Mouse (Mus musculus): ENCODE measurements around the gene Nfya. TPM values are rescaled to one million over a fixed set of nuclear protein-coding genes. Genes with fewer than 3 reads are reported as not detected.
A peak's percentile ranks its signal among the peaks of the same experiment; 100 is the strongest.

The Nfya gene
- polyA plus RNA-seq, 1 experiment, result 73.8 TPM

- TF ChIP-seq POLR2A (IDR thresholded peaks at IDR 0.05; ENCODE audit: control insufficient read depth, low read depth, low read length) (no peak), CTCF (IDR thresholded peaks at IDR 0.05; ENCODE audit: control insufficient read depth, insufficient read depth, insufficient replicate concordance, low read depth, low read length) (no peak)
- H3K27ac ChIP-seq (ENCODE audit: control insufficient read depth, insufficient read depth, low read depth, low read length), result no peak overlapping the region
Observed at GRCm38 (mm10) chr17:48437421-48437911, 27.8 kb upstream of the Nfya start.

DNA sequence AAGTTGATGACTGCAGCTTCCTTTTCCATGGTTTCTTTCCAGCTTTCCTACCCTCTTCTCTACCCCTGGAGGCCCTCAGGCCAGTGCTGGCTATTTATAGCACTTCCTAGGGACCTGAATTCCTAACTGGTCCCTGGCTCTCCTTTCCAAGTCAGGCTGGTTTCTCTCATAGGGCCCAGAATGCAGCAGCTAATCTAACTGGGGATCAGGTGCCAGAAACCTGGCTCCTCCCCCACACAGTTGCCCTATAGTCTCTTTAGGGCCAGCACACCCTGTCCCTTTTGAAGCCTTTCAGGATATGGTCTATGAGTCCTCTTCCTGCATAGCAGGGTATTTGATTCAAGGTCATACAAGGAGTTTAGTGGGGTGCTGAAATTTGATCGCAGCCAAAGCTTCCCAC, 26.8 kb upstream of the Nfya start:
- Histone ChIP-seq H3K4me1 (ENCODE audit: control insufficient read depth, insufficient read depth, low read length) (peaks cover 10% of the 10 kb centered on the region), H3K4me3 (ENCODE audit: control insufficient read depth, low read depth, low read length) (no peak overlapping the region), H3K27me3 (ENCODE audit: control insufficient read depth, insufficient read depth, low read length) (no peaks in the 10 kb centered on the region), H3K27ac (ENCODE audit: control insufficient read depth, insufficient read depth, low read depth, low read length) (no peak overlapping the region), H3K36me3 (ENCODE audit: control insufficient read depth, insufficient read depth, low read length) (no peaks in the 10 kb centered on the region)
- TF ChIP-seq CTCF (IDR thresholded peaks at IDR 0.05; ENCODE audit: control insufficient read depth, insufficient read depth, insufficient replicate concordance, low read depth, low read length) (no peak), POLR2A (IDR thresholded peaks at IDR 0.05; ENCODE audit: control insufficient read depth, low read depth, low read length) (no peak)

More at GRCm38 (mm10) chr17:48437421-48437911, 27.8 kb upstream of the Nfya start:
- peaks cover 8% of the 10 kb centered on the region for H3K4me1 ChIP-seq (ENCODE audit: control insufficient read depth, insufficient read depth, low read length)
- no peak overlapping the region for H3K4me3 ChIP-seq (ENCODE audit: control insufficient read depth, low read depth, low read length)
- H3K27me3 ChIP-seq (ENCODE audit: control insufficient read depth, insufficient read depth, low read length), result no peaks in the 10 kb centered on the region
- no peaks in the 10 kb centered on the region for H3K36me3 ChIP-seq (ENCODE audit: control insufficient read depth, insufficient read depth, low read length)

- no peak overlapping the region for H3K4me3 ChIP-seq (ENCODE audit: control insufficient read depth, low read depth, low read length)
- H3K36me3 ChIP-seq (ENCODE audit: control insufficient read depth, insufficient read depth, low read length), result no peaks in the 10 kb centered on the region
- H3K27me3 ChIP-seq (ENCODE audit: control insufficient read depth, insufficient read depth, low read length), result no peaks in the 10 kb centered on the region
- H3K4me1 ChIP-seq (ENCODE audit: control insufficient read depth, insufficient read depth, low read length), result peaks cover 10% of the 10 kb centered on the region
- TF ChIP-seq CTCF (IDR thresholded peaks at IDR 0.05; ENCODE audit: control insufficient read depth, insufficient read depth, insufficient replicate concordance, low read depth, low read length) (no peak), POLR2A (IDR thresholded peaks at IDR 0.05; ENCODE audit: control insufficient read depth, low read depth, low read length) (no peak)
- H3K27ac ChIP-seq (ENCODE audit: control insufficient read depth, insufficient read depth, low read depth, low read length), result no peak overlapping the region
Observed at GRCm38 (mm10) chr17:48434479-48434878, 24.8 kb upstream of the Nfya start.

GRCm38 (mm10) chr17:48433689-48434330, 24.1 kb upstream of the Nfya start:
- Histone ChIP-seq H3K27ac (ENCODE audit: control insufficient read depth, insufficient read depth, low read depth, low read length) (no peak overlapping the region), H3K27me3 (ENCODE audit: control insufficient read depth, insufficient read depth, low read length) (no peaks in the 10 kb centered on the region), H3K4me3 (ENCODE audit: control insufficient read depth, low read depth, low read length) (no peak overlapping the region), H3K4me1 (ENCODE audit: control insufficient read depth, insufficient read depth, low read length) (peaks cover 10% of the 10 kb centered on the region), H3K36me3 (ENCODE audit: control insufficient read depth, insufficient read depth, low read length) (no peaks in the 10 kb centered on the region)
- TF ChIP-seq POLR2A (IDR thresholded peaks at IDR 0.05; ENCODE audit: control insufficient read depth, low read depth, low read length) (no peak), CTCF (IDR thresholded peaks at IDR 0.05; ENCODE audit: control insufficient read depth, insufficient read depth, insufficient replicate concordance, low read depth, low read length) (no peak; the same call in 1 of the 2 replicates)

DNA sequence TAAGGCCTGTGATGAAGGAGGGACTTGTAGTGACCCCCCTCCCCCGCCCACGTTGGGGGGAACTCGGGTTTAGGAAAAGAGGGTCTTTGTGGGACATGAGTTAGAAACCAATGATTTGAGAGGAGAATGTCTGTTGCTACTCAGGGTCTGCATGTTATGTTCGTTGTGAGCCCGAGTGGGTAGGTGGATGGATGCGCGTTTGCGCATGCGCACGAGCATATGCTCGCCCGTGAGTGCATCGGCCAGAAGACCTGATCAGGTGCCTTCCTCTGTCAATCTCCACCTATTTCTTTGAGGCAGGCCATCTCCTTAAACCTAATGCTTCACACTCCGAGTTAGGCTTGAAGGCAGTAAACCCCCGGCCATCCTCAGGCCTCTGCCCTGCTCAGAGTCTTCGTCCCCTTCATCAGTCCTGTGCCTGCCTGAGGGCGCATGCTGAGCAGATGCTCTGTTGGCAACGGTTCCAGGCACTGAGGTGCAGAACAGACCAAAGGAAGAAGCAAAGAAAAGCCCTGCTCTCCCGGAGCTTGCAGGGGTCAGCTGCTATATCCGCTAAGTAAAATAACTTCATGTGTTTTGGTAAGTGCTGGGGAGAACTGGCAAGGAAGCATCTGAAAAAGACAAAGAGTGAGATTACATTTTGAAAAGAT, 23.4 kb upstream of the Nfya start:
- no peaks in the 10 kb centered on the region for H3K36me3 ChIP-seq (ENCODE audit: control insufficient read depth, insufficient read depth, low read length)
- peaks cover 10% of the 10 kb centered on the region for H3K4me1 ChIP-seq (ENCODE audit: control insufficient read depth, insufficient read depth, low read length)
- H3K4me3 ChIP-seq (ENCODE audit: control insufficient read depth, low read depth, low read length), result peak overlapping the region; percentile 60
- no peaks in the 10 kb centered on the region for H3K27me3 ChIP-seq (ENCODE audit: control insufficient read depth, insufficient read depth, low read length)
- H3K27ac ChIP-seq (ENCODE audit: control insufficient read depth, insufficient read depth, low read depth, low read length), result no peak overlapping the region
- TF ChIP-seq POLR2A (IDR thresholded peaks at IDR 0.05; ENCODE audit: control insufficient read depth, low read depth, low read length) (no peak), CTCF (IDR thresholded peaks at IDR 0.05; ENCODE audit: control insufficient read depth, insufficient read depth, insufficient replicate concordance, low read depth, low read length) (no peak)

- TF ChIP-seq CTCF (IDR thresholded peaks at IDR 0.05; ENCODE audit: control insufficient read depth, insufficient read depth, insufficient replicate concordance, low read depth, low read length) (no peak), POLR2A (IDR thresholded peaks at IDR 0.05; ENCODE audit: control insufficient read depth, low read depth, low read length) (no peak)
- Histone ChIP-seq H3K27ac (ENCODE audit: control insufficient read depth, insufficient read depth, low read depth, low read length) (no peak within 1 kb of the TSS), H3K27me3 (ENCODE audit: control insufficient read depth, insufficient read depth, low read length) (no peaks in the 10 kb centered on the region), H3K4me1 (ENCODE audit: control insufficient read depth, insufficient read depth, low read length) (peaks cover 10% of the 10 kb centered on the region), H3K4me3 (ENCODE audit: control insufficient read depth, low read depth, low read length) (peak within 1 kb of the TSS; percentile 60), H3K36me3 (ENCODE audit: control insufficient read depth, insufficient read depth, low read length) (no peaks in the 10 kb centered on the region)
Observed at GRCm38 (mm10) chr17:48432158-48432980, 22.7 kb upstream of the Nfya start, which contains the start of gene Apobec2. TSS of gene Apobec2 (minus strand) at chr17:48432930.

GRCm38 (mm10) chr17:48431054-48431453, 21.3 kb upstream of the Nfya start:
- Histone ChIP-seq H3K27ac (ENCODE audit: control insufficient read depth, insufficient read depth, low read depth, low read length) (no peak overlapping the region), H3K4me3 (ENCODE audit: control insufficient read depth, low read depth, low read length) (no peak overlapping the region), H3K36me3 (ENCODE audit: control insufficient read depth, insufficient read depth, low read length) (no peaks in the 10 kb centered on the region), H3K27me3 (ENCODE audit: control insufficient read depth, insufficient read depth, low read length) (no peaks in the 10 kb centered on the region), H3K4me1 (ENCODE audit: control insufficient read depth, insufficient read depth, low read length) (peaks cover 10% of the 10 kb centered on the region)
- no peak for TF ChIP-seq CTCF (IDR thresholded peaks at IDR 0.05; ENCODE audit: control insufficient read depth, insufficient read depth, insufficient replicate concordance, low read depth, low read length)
- no peak for TF ChIP-seq POLR2A (IDR thresholded peaks at IDR 0.05; ENCODE audit: control insufficient read depth, low read depth, low read length)

All from testis, adult 2 months (tissue).